Mouse (Mus musculus) stomach, postnatal 0 days (tissue): ENCODE data around the gene Pfas. TPM values are rescaled to one million over a fixed set of nuclear protein-coding genes. Genes with fewer than 3 reads are reported as not detected.
"Not testable (repeated sequence)": the region's sequence is repeated elsewhere in the genome, so short reads cannot be mapped to it uniquely, and the experiment has no call there.

Source experiments
- ATAC-seq: fragments of 200-750 bp; cut with Nextera tagmentation; 2 replicates; pipeline ENCODE4 v1.8.0; 2017; ENCODE audit not compliant: low FRiP score, low TSS enrichment
- DNase-seq: peaks from one replicate; pipeline ENCODE4 v3.0.0-alpha.2; 2016; ENCODE audit warnings: low spot score
- H3K27ac ChIP-seq: fragments of 300-500 bp; sonication (generic); replicated peaks from 2 replicates; pipeline ENCODE4 v1.5.1; 2014; ENCODE audit warnings: mild to moderate bottlenecking, control low read depth
- H3K27me3 ChIP-seq: fragments of 300-500 bp; sonication (generic); 2 replicates; pipeline ENCODE4 v1.6.1; 2014; ENCODE audit warnings: low read length; ENCODE audit not compliant: control insufficient read depth, insufficient read depth
- H3K36me3 ChIP-seq: fragments of 300-500 bp; sonication (generic); 2 replicates; pipeline ENCODE4 v1.6.1; 2014; ENCODE audit warnings: low read length, mixed read lengths; ENCODE audit not compliant: control insufficient read depth, insufficient read depth
- H3K4me1 ChIP-seq: fragments of 300-500 bp; sonication (generic); replicated peaks from 2 replicates; pipeline ENCODE4 v1.6.1; 2014; ENCODE audit warnings: antibody characterized with exemption; ENCODE audit not compliant: control insufficient read depth, insufficient read depth
- H3K4me2 ChIP-seq: fragments of 300-500 bp; sonication (generic); replicated peaks from 2 replicates; pipeline ENCODE4 v1.6.1; 2014; ENCODE audit warnings: low read depth, mild to moderate bottlenecking, control low read depth, moderate library complexity
- H3K4me3 ChIP-seq: fragments of 300-500 bp; sonication (generic); 2 replicates; pipeline ENCODE4 v1.5.1; 2014; ENCODE audit warnings: low read depth, low read length, control low read depth
- H3K9ac ChIP-seq: fragments of 300-500 bp; sonication (generic); 2 replicates; pipeline ENCODE4 v1.6.1; 2014; ENCODE audit warnings: mild to moderate bottlenecking, low read length, control low read depth, mixed read lengths
- H3K9me3 ChIP-seq: fragments of 300-500 bp; sonication (generic); 2 replicates; pipeline ENCODE4 v1.6.1; 2016; ENCODE audit warnings: low read length; ENCODE audit not compliant: control insufficient read depth
- CTCF ChIP-seq: IDR thresholded peaks from 2 replicates; pipeline ENCODE4 v1.5.1; 2016; ENCODE audit warnings: antibody characterized with exemption, low read depth, mild to moderate bottlenecking, moderate library complexity
- EP300 ChIP-seq: optimal IDR thresholded peaks from 2 replicates; pipeline ENCODE3; 2016; ENCODE audit warnings: antibody characterized with exemption
- WGBS: fragments of 180-500 bp; shearing (Covaris S2); extraction: QIAGEN DNeasy Blood & Tissue Kit; methylation state at CpG from one replicate; pipeline ENCODE4 v1.1.7; 2014; 5-methylcytosine and 5-hydroxymethylcytosine counted together
- polyA plus RNA-seq: library from polyadenylated mRNA; unstranded; fragments of >200 nt; fragmentation: Nextera tagmentation; extraction: Ambion mirVana; gene quantifications from 2 replicates; pipeline ENCODE4 v1.2.1, GENCODE M21; 2015

Gene Pfas
- polyA plus RNA-seq, 1 experiment from 2014 or later = 8.0 TPM

- peaks cover 49% of the 10 kb centered on the region for H3K36me3 ChIP-seq
- H3K4me2 ChIP-seq = no peak overlapping the region
- H3K4me1 ChIP-seq = no peaks in the 10 kb centered on the region
- no peak overlapping the region for H3K27ac ChIP-seq
- H3K27me3 ChIP-seq = no peaks in the 10 kb centered on the region
- no peak for DNase-seq
- 95% methylated on average over 3 of the region's 3 CpGs for WGBS
- no peak overlapping the region for H3K9ac ChIP-seq
- no peaks in the 10 kb centered on the region for H3K9me3 ChIP-seq
- no peak overlapping the region for H3K4me3 ChIP-seq
- TF ChIP-seq CTCF (no peak), EP300 (no peak)
- ATAC-seq = no peak
Measured at GRCm38 (mm10) chr11:69026562-69026961, 18.3 kb upstream of the Pfas start.

GRCm38 (mm10) chr11:69020691-69021090 is 12.4 kb upstream of the Pfas start:
- Histone ChIP-seq H3K9ac (no peak overlapping the region), H3K4me3 (no peak overlapping the region), H3K4me1 (no peaks in the 10 kb centered on the region), H3K27ac (no peak overlapping the region), H3K9me3 (no peaks in the 10 kb centered on the region), H3K27me3 (no peaks in the 10 kb centered on the region), H3K36me3 (peaks cover 25% of the 10 kb centered on the region), H3K4me2 (no peak overlapping the region)
- no peak for DNase-seq
- no peak for TF ChIP-seq EP300
- TF ChIP-seq CTCF = no peak
- ATAC-seq = no peak

GRCm38 (mm10) chr11:69016755-69017154 is 8.5 kb upstream of the Pfas start:
- Histone ChIP-seq H3K9ac (peak overlapping the region; percentile 61), H3K4me1 (no peaks in the 10 kb centered on the region), H3K4me2 (peak overlapping the region; percentile 63), H3K27ac (peak overlapping the region; percentile 88), H3K4me3 (peak overlapping the region; percentile 61), H3K27me3 (no peaks in the 10 kb centered on the region), H3K36me3 (no peaks in the 10 kb centered on the region; the same call in 1 of the 2 replicates), H3K9me3 (no peaks in the 10 kb centered on the region)
- DNase-seq (no peak), ATAC-seq (no peak)
- 61% methylated on average over 3 of the region's 3 CpGs for WGBS
- no peak for TF ChIP-seq EP300
- TF ChIP-seq CTCF = no peak

GRCm38 (mm10) chr11:69015644-69016441 is 7.6 kb upstream of the Pfas start, which contains the start of gene Ctc1:
Gene Ctc1, plus strand, starts transcription at chr11:69015911.
- ATAC-seq (peak; percentile 95), DNase-seq (peak; percentile 93)
- Histone ChIP-seq H3K4me1 (no peaks in the 10 kb centered on the region), H3K9ac (peak within 1 kb of the TSS; percentile 61), H3K36me3 (no peaks in the 10 kb centered on the region), H3K27ac (peak within 1 kb of the TSS; percentile 88), H3K9me3 (no peaks in the 10 kb centered on the region), H3K4me3 (peak within 1 kb of the TSS; percentile 61), H3K27me3 (no peaks in the 10 kb centered on the region), H3K4me2 (peak within 1 kb of the TSS; percentile 63)
- WGBS = 2% methylated on average over 38 of the region's 38 CpGs
- TF ChIP-seq CTCF = peak; percentile 77
- TF ChIP-seq EP300 = no peak

GRCm38 (mm10) chr11:69012071-69012601 is 3.9 kb upstream of the Pfas start:
- under 1% methylated on average over 18 of the region's 18 CpGs for WGBS
- H3K4me2 ChIP-seq = peak overlapping the region; percentile 79
- ATAC-seq (peak; percentile 78), DNase-seq (peak; percentile 91)
- no peaks in the 10 kb centered on the region for H3K36me3 ChIP-seq
- H3K27me3 ChIP-seq = no peaks in the 10 kb centered on the region
- H3K9ac ChIP-seq = peak overlapping the region; percentile 66
- no peaks in the 10 kb centered on the region for H3K4me1 ChIP-seq
- H3K27ac ChIP-seq = peak overlapping the region; percentile 93
- H3K9me3 ChIP-seq = no peaks in the 10 kb centered on the region
- TF ChIP-seq EP300 (no peak), CTCF (no peak)
- H3K4me3 ChIP-seq = peak overlapping the region; percentile 45

GRCm38 (mm10) chr11:69011445-69011844 is 3.2 kb upstream of the Pfas start:
- TF ChIP-seq CTCF = peak; percentile 19
- H3K27me3 ChIP-seq, H3K9me3 ChIP-seq, H3K36me3 ChIP-seq, ATAC-seq, H3K9ac ChIP-seq, H3K4me1 ChIP-seq, DNase-seq: not testable (repeated sequence)
- Histone ChIP-seq H3K27ac (peak overlapping the region; percentile 93), H3K4me2 (peak overlapping the region; percentile 79), H3K4me3 (peak overlapping the region; percentile 45)
- WGBS = 72% methylated on average over 2 of the region's 2 CpGs
